Mouse (Mus musculus): ENCODE data around the gene Msantd1. TPM values are rescaled to one million over a fixed set of nuclear protein-coding genes. Genes with fewer than 3 reads are reported as not detected.

Msantd1 gene
- total RNA-seq, 2 experiments from 2014 or later, result not detected

DNA sequence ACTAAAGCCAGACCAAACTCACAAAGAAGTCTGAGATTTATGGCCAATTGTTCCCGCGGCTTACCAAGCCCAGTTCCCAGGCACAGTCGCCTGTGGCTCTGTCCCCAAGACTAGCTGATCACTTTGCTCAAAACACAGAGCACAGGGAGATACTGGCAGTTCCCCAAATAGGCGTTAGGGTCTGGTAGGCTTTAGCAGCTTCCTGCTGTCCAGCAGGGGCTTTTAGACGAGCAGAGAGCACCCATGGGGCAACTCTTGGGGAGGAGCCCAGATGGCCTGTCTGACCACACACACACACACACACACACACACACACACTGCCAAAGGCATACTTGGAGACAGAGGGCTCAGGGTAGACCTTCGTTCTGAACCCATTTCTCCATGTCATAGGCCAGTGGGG is 14.7 kb downstream of the Msantd1 start:
- ATAC-seq (replicated peaks; ENCODE audit: low FRiP score, poor library complexity, severe bottlenecking), result no peak

DNA sequence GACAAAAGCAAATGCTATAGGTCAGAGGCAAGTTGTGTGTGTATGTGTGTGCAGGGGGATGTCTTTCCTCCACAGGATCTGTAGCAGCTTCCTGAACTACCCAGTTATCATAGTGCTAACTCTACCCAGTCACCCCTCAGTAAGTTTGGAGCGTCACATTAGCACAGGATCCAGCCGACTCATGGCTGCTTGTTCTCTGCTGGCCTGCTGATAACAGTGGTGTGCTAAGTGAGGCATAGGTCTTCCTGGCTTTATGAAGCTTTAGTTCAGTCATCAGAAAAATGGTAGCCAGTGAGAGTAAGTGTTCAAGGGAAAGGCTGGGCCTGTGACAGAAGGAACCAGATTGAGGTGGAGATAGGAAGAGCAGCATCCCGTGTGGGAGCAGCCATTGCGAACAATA is 16.1 kb downstream of the Msantd1 start:
- peak; percentile 82 for ATAC-seq (replicated peaks; ENCODE audit: low FRiP score, poor library complexity, severe bottlenecking)

DNA sequence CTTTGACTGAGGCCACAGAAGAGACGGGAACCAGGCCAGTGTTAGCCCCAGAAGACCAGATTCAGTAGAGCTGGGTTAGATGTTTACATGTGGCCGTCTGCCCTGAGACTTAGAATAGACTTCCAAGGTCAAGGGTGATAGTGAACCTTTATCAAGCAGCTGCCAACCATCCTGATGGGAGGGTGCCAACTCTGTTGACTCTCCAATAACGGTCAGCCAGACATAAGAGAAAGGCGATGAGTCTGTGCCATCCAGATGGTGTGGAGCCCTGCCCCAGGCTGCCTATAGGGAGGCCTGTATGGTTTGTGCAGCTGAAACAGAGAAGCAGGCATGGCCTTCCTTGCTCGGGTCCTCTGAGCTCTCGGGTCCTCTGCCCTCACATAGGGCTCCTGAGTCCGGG is 16.7 kb downstream of the Msantd1 start:
- ATAC-seq (replicated peaks; ENCODE audit: low FRiP score, poor library complexity, severe bottlenecking), result peak; percentile 80

DNA sequence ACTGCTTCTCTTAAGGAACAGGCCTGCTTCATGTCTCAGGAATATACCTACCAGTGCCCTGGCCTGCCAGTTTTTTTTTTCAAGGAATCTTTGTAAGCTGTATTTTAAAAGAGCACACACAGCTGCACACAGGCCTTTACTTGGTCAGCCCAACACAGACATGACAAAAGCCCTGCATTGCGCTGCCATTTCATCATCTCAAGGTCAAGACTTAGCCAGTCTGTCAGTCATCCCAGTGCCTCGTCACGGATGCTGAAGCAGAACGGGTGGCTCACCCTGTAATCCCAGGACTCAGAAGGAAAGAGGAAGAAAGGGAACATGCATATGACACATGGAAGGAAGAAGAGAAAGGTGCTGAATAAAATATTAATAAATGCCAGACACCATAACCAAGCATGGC is 19.8 kb downstream of the Msantd1 start:
- no peak for ATAC-seq (replicated peaks; ENCODE audit: low FRiP score, poor library complexity, severe bottlenecking)

DNA sequence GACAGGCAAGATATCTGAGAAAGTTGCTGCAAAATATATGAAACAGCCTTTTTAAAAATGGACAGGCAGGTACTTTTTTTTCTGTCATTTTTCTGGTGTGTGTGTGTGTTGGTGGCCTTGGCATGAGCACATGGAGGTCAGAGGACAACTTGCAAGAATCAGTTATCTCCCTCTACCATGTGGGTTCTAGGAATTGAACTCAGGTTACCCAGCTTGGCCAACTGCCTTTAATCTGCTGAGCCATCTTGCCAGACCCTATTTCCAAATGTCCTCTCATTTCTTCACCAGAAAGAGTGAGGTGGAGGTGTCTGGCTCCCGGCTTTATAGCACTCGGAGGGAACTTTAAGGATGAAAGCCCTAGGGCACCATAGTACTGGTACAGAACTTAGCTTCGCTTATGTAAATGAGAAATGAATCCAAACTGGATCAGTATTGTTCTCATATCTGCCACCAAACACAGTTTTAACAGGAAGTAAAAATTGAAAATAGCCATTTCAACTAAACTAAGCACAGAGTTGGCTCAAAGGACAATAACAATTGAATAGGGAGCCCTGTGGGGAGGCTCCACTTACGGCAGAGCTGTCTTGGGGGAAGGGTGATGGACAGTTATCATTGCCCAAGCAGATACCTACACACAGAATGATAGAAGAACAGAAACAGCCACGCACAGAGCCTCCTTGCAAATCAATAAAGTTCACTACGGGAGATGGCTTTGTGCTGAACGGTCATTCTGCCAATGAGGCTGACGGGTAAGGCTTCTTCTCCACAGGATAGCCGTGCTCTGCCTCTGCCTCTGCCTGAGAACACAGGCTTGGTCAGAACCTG is 22.6 kb downstream of the Msantd1 start:
- peak; percentile 86 for ATAC-seq (replicated peaks; ENCODE audit: low FRiP score, poor library complexity, severe bottlenecking)

DNA sequence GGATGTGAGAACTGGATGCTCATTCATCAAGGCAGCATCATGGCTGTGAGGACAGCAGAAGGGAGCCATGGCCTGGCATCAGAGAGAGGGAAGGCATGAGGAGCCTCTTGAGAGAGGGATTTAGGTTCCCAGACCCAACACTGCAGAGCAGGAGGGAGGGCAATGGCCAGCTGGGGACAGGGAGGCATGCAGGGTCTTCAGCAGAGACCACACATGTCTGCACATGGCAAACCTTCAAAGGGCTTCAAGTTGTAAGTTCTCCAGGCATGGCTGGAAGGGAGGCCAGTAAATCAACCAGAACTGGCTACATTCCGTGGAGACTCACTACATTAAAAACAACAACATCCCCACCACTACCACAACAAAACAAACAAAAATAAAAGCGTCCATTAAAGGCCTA is 23.3 kb downstream of the Msantd1 start:
- ATAC-seq (replicated peaks; ENCODE audit: low FRiP score, poor library complexity, severe bottlenecking), result no peak; the same call in 1 of the 2 replicates

DNA sequence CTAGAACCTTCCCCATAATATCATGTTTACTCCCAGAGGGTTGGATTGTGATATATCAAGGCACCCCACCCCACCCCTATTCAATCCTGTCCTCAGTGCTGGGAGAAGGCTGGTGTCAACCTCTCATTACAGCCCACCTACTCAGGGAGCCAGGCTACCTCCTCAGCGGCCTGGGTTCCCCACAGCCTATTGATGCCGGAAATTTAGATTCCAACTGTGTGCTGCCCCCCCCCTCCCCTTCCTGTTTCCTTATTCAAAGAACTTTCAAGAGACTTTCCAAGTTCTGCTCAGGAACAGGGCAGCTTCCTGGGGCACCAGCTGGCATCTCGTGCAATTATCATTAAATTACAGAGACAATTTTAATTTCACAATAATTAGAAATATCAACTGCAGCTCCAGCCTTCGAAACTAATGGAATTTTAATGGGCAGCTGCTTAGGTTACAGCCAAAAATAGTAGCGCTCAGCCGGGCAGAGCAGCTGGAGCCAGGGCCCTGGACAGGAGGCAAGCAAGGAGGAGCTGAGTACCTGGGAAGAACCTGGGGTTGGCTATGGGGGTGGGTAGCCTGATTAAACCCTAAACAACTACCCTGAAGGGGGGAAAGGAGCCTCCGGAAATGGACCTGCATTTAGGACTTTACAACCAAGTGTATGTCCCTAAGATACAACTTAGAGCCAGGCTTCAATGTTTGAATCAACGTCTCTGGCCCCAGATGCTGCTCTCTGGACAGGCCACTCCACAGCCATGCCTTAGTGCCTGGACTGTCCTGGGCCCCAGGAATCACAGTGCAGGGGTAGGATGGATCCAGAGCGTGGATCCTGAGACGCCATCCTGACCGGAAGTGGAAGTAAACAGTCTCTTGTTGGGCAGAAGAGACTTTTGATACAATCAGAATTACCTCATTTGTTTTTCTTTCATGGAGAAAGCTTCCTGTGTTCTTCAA is 24.0 kb downstream of the Msantd1 start:
- no peak for ATAC-seq (replicated peaks; ENCODE audit: low FRiP score, poor library complexity, severe bottlenecking)

DNA sequence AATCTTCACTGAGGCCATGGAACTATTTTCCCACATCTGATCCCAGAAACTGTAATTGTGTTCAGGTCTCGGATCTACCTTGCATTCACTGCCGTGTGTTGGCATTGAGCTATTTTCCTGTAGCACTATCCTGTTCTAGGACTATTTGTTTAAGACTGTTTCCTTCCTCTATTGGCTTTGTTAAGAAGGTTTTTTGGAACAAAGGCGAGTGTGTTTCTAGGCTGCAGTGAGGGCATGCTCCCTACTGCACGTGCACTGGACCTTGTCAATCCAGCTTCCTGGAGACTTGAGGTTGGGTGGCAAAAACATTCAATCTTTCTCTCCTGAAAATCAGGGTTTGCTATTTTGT is 24.6 kb downstream of the Msantd1 start:
- ATAC-seq (replicated peaks; ENCODE audit: low FRiP score, poor library complexity, severe bottlenecking), result no peak

DNA sequence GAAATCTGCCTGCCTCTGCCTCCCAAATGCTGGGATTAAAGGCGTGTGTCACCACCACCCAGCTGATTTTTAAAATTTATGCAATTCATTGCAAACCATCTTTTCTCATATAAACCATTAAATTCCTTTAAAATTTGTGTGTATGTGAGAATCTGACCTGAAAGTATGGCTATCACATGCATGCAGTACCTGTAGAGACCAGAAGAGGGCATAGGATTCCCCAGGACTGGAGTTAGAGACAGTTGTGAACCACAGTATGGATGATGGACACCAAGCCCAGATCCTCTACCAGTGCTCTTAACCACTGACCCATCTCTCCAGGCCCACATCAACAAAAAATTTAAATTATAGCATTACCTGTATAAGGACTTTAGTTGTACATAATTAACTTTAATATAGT is 25.6 kb downstream of the Msantd1 start:
- ATAC-seq (replicated peaks; ENCODE audit: low FRiP score, poor library complexity, severe bottlenecking), result no peak

DNA sequence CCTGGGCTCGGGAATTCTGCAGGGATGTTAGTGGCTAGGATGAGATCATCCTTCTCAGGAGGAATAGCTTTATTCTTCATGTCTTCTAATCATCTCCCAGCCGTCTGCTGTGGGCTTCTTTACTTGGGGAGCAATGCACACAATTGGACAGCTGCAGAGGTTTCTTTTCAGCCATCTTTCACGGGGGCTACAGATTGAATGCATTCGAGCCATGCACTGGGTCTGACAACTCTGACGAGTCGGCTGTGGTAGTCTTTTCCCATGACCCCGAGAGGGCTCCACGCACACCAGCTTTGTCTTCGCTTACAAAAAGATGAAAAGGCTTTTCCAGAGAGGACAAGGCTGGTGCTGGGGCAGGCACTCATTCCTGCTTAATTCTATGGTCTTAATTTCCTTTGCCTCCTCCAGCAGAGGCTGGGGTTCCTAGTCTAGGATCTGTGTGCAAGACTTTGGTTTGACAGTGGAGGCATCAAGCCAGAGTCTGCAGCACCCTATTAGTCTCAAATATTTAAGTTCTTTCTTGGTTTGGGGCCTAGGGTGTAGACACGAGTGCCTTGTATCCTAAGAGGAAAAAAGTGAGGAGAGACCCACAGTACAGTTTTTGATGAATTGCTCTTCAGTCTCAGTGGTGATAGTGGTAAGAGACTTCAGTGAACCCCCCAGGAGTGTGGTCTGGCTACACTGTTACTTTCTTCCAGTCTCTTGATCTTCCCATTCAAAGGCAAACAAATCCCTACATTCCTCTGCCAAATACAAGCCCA is 34.1 kb downstream of the Msantd1 start:
- ATAC-seq (replicated peaks; ENCODE audit: low FRiP score, poor library complexity, severe bottlenecking), result no peak

DNA sequence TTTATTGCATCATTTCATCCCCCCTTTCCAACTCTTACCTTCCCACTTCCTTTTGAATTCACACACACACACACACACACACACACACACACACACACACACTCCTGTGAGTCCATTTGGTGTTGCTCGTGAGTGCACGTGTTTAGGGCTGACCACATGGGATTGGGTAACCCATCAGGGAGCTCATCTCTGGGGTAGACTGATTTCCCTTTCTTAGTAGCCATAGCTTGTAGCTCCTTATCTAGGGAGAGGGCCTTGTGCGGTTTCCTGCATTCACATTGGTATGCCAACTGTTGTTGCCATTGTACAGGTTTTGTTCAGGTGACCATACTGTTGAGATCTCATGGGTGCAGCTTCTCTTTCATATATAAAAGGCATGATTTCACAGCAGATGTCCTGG is 35.6 kb downstream of the Msantd1 start:
- ATAC-seq (replicated peaks; ENCODE audit: low FRiP score, poor library complexity, severe bottlenecking), result no peak

DNA sequence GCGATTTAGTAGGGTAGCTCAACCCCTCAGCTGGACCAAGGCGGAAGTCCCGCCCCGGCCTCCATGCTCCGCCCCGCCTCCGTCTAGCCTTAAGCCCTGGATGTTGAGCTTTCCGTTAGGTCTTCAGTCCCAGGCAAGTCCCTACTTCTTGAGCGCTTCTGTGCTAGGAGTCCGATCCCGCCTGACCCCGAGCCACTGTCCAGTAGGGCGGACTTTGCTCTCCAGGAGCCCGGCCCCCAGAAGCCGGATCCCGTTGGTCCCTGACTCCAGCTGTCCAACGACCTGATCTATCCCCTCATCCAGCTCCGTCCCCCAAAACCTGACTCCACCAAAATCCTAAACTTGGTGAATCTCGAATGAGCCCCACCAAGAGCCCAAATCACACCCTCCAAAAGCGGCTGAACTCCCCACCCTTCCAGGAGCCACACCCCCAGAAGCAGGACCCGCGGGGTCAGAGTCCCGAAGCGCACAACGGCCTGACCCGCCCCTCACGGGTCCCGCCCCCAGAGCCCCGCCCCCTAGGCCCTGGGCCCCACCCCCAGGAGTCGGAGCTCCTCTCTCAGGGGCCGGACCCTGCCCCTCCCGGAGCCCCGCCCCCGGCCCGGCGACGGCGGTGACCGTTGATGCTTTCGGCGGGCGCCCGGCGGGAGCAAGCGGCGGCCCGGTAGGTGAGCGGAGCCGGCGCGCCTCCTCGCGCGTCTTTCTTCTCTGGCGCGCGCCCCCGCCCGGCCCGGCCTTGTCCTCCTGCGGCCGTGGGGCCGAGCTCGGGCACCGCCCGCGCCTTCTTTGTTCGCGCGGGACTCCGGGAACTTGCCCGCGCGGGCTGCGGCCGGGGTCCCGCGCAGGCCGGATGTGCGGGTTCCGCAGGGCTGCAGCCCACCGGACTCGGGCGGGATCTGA is 41.3 kb downstream of the Msantd1 start, which contains the start of gene Rgs12:
Gene Rgs12, plus strand, starts transcription at position 585 of the 900 bp plus-strand sequence.
- ATAC-seq (replicated peaks; ENCODE audit: low FRiP score, poor library complexity, severe bottlenecking), result peak; percentile 84

DNA sequence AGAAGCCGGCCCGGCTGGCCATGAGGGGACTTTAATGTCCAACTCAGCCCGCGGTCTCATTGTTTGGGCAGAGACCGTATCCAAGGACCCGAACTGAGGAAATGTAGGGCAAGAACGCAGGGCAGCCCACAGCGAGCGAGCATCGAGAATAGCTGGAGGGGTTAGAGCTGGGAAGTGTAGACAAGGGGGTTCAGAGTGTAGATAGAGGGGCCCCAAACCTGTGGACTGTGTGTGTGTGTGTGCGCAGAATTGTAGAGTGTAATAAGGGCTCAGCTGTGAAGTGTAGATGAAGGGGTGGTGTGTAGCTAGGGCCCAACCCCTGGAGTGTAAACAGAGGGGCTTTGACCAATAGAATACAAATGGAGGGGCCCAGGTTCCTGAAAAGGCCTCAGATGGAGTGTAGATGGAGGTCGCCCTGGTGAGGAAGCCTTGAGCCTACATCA is 42.0 kb downstream of the Msantd1 start:
- ATAC-seq (replicated peaks; ENCODE audit: low FRiP score, poor library complexity, severe bottlenecking), result peak; percentile 21

DNA sequence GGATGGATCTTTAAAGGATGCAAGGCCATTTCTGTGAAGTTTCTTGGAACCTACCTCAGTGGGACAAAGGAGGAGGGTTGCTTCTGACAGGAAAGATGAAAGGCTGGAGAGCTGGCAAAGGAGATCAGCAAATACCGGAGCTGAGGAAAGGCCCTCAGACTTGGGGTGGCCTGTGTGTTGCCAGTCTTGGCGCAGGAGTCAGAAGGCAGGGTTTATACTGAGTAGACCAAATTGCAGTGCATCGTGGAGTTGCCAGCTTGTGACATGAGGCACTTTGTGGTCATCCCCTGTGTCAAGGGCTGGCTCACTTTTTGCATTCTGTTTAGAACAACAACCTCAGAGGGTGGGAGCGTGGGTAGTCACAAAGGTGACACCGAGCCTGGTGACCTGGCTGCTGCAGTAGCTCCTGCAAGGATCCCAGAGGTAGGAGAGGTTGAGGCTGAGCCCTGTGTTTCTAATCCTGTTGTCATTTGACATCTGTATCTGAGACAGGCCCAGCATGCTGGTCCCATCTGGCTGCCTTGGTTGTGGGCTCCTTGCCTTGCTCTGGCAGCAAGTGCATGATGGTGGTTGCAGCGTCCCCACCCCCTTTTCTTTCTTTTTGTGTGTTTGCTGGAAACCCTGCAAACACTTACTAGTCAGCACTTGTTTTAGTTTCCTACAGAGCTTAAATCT is 42.8 kb downstream of the Msantd1 start:
- ATAC-seq (replicated peaks; ENCODE audit: low FRiP score, poor library complexity, severe bottlenecking), result no peak

DNA sequence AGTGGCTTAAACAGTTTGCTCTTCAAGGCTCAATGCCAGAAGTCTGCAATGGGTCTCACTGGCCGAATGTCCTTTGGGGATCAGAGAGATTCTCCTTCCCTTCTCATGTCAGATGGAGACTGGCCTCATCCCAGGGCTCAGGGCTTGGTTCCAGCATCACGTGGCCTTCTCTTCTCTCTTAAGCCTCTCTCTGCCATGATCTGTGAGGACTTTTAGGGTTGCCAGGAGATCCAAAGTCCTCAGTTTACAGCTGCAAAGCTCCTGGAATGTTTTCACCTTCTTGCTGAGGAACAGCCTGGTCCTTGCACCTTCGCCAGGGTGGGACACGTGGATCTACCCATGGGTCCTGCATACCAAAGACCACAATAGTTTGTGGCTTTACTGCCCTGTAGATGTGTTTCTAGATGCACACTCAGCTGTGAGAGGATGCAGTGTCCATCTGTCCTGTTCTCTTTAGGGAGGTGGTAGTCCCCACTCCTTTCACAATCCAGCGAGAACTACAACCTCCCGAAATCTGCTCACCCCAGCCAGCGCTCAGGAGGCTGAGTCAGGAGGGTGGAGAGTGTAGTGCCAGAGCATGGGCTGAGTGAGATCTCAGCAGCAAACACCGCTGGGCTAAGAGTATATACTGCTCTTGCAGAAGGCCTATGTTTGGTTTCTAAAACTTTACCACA is 43.5 kb downstream of the Msantd1 start:
- ATAC-seq (replicated peaks; ENCODE audit: low FRiP score, poor library complexity, severe bottlenecking), result no peak

DNA sequence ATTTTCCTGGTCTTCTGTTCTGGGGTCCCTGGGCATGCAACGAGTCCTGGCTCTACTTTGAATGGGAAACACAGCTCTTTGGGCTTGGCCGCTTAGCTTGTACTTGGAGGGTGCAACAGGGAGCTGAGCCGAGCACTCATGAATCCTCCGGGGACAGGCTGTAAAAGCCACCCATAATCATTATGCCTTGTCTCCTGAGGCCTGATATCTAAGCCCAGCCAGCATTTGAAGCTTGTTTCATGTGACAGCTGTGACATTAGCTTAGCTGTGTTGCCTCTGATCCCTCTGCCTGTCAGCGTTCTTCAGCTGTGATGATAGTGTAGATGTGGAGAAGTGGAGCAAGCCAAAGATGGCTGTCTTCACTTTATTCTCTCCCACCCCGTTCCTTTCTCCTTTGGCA is 46.7 kb downstream of the Msantd1 start:
- no peak for ATAC-seq (replicated peaks; ENCODE audit: low FRiP score, poor library complexity, severe bottlenecking)

DNA sequence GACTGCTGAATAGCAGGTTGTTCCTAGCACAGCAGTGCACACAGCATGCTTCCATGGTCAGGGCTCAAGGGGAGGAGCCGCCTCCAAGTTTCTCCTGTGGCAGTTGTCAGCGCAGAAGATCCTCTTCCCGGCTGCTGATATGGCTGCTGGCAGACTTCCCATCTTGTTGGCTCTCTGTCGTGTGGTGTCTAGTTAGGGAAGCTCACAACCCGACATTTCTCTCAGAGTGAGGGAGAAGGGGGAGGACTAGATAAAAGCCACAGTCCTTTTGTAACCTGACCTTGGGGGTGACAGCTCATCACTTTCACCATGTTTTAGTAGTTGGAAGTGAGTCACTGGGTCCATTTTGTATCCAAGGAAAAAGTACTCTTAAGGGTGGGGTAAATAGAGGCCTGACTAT is 47.8 kb downstream of the Msantd1 start:
- peak; percentile 45 for ATAC-seq (replicated peaks; ENCODE audit: low FRiP score, poor library complexity, severe bottlenecking)

DNA sequence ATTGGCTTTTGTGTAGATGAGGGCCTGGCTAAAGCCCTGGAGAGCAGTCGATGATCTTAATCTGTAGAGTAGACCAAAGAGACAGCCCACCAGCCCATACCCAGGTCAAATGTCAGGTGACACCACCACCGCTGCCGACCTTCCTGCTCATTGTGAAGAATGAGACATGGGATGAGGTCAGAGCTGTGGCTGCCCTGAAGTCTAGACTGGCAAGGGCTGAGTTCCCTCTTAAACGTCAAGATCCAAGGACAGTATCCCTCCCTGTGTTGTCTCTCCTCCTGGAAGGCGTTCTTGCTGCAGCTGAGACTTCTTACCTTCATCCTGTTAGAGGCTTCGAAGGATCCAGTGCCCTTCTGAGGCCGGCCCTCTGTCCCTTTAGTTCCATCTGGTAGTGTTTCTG is 48.3 kb downstream of the Msantd1 start:
- ATAC-seq (replicated peaks; ENCODE audit: low FRiP score, poor library complexity, severe bottlenecking), result no peak
